Mouse (Mus musculus): ENCODE results near the gene Ehbp1l1. TPM values are rescaled to one million over a fixed set of nuclear protein-coding genes. Genes with fewer than 3 reads are reported as not detected.

Gene Ehbp1l1
- total RNA-seq (2023) = 24.1 TPM

GRCm38 (mm10) chr19:5725767-5726515, at the start of gene Ehbp1l1:
Ehbp1l1 (minus strand) TSS chr19:5726317.

GRCm38 (mm10) chr19:5770925-5771860, 45.1 kb upstream of the Ehbp1l1 start, which contains the start of gene Scyl1:
Scyl1 (minus strand) TSS chr19:5771419.

GRCm38 (mm10) chr19:5740320-5741317, 14.5 kb upstream of the Ehbp1l1 start, which contains the start of gene Ltbp3:
Ltbp3 (plus strand) TSS chr19:5740904.

GRCm38 (mm10) chr19:5729444-5729815, 3.3 kb upstream of the Ehbp1l1 start, which contains the start of gene Fam89b:
Fam89b (minus strand) TSS chr19:5729653.

GRCm38 (mm10) chr19:5704163-5704800, 21.8 kb downstream of the Ehbp1l1 start, which contains the start of gene Kcnk7:
Kcnk7 (plus strand) TSS chr19:5704367.

GRCm38 (mm10) chr19:5688200-5689087, 37.7 kb downstream of the Ehbp1l1 start, which contains the start of the genes Map3k11 and Pcnx3:
Map3k11 (plus strand) TSS chr19:5688742.
Pcnx3 (minus strand) TSS chr19:5688908.

GRCm38 (mm10) chr19:5662981-5663913, 62.9 kb downstream of the Ehbp1l1 start, which contains the start of gene Sipa1:
Sipa1 (minus strand) TSS chr19:5663707.

Other genes starting within 250 kb of the Ehbp1l1 start
- gene Mus81, start 237.9 kb downstream of the Ehbp1l1 start, total RNA-seq (2023) = 41.4 TPM
- gene Cfl1, start 235.9 kb downstream of the Ehbp1l1 start, total RNA-seq (2023) = 1,395 TPM
- gene 1700020D05Rik, start 222.5 kb downstream of the Ehbp1l1 start, total RNA-seq (2023) = 1.7 TPM
- gene Snx32, start 215.8 kb downstream of the Ehbp1l1 start, total RNA-seq (2023) = 8.0 TPM
- not detected for gene Ovol1, start 165.7 kb downstream of the Ehbp1l1 start, total RNA-seq (2023)
- gene Ap5b1, start 158.3 kb downstream of the Ehbp1l1 start, total RNA-seq (2023) = 20.0 TPM
- 92.9 TPM for gene Rnaseh2c, start 124.4 kb downstream of the Ehbp1l1 start, total RNA-seq (2023)
- gene Kat5, start 116.1 kb downstream of the Ehbp1l1 start, total RNA-seq (2023) = 137 TPM
- 118 TPM for gene Rela, start 88.8 kb downstream of the Ehbp1l1 start, total RNA-seq (2023)
- 184 TPM for gene Sipa1, start 62.6 kb downstream of the Ehbp1l1 start, total RNA-seq (2023)
- 53.9 TPM for gene Map3k11, start 37.6 kb downstream of the Ehbp1l1 start, total RNA-seq (2023)
- 165 TPM for gene Pcnx3, start 37.4 kb downstream of the Ehbp1l1 start, total RNA-seq (2023)
- gene Kcnk7, start 21.9 kb downstream of the Ehbp1l1 start, total RNA-seq (2023) = not detected
- gene Fam89b, start 3.3 kb upstream of the Ehbp1l1 start, total RNA-seq (2023) = 25.9 TPM
- gene Ltbp3, start 14.6 kb upstream of the Ehbp1l1 start, total RNA-seq (2023) = not detected
- gene Scyl1, start 45.1 kb upstream of the Ehbp1l1 start, total RNA-seq (2023) = 55.4 TPM
- 152 TPM for gene Frmd8, start 149.0 kb upstream of the Ehbp1l1 start, total RNA-seq (2023)
- 20.8 TPM for gene Slc25a45, start 151.5 kb upstream of the Ehbp1l1 start, total RNA-seq (2023)
- gene Tigd3, start 167.8 kb upstream of the Ehbp1l1 start, total RNA-seq (2023) = 1.7 TPM
- 147 TPM for gene Dpf2, start 186.7 kb upstream of the Ehbp1l1 start, total RNA-seq (2023)
- 0.67 TPM for gene Cdc42ep2, start 198.5 kb upstream of the Ehbp1l1 start, total RNA-seq (2023)
- gene Pola2, start 237.9 kb upstream of the Ehbp1l1 start, total RNA-seq (2023) = 63.5 TPM

Data from CD8-positive naive resting alpha-beta T cell, adult 57 days (primary cell).